Mouse (Mus musculus) ovary, postnatal 10 days (tissue): ENCODE measurements at regions not wholly inside any gene's neighbourhood (a gene's known extent, or its start where the extent isn't known, plus 50 kb on each side); places are given as distances from the start of the nearest gene placed in this dataset.

ENCODE experiments used
- DNase-seq: peaks from one replicate; pipeline ENCODE4 v3.0.0; 2022; ENCODE audit warnings: low spot score

DNA sequence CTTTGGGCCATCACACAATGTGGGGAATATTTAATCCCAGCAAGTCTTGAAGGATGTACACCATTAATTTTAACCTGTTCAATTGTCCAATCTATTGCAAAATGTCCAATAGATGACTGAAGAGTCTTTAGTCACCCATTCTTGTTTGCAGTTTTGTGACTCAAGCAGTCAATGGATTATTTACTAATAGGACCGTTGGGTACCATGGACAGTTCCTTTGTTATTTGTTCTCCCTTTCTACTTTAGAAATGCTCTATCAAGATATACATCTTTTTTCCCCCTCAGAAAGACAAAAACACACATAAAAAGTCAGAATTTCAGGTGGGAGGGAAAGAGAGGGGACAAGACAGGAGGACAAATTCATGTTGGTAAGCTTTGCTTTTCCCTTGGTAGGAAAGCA is 598.3 kb downstream of the Gm9195 start:
- DNase-seq = no peak

DNA sequence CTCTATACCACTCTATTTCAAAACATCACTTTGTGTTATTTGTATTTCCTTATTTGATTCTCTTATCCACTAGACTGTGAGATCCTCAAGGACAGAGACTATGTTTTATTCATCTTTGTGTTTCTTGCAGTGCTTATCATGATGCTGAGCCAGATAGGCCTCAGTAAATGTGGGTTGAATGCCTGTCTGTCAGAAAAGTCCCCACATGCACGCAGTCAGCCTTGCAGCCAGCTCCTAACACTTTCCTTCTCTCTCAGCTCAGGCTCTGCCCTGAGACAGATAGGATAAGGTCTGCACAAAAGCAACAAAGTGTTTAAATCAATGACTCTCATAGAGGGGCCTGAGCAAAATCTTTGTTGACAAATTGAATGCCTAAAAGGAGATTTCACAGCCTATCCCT is 600.0 kb downstream of the Gm9195 start:
- DNase-seq = no peak

DNA sequence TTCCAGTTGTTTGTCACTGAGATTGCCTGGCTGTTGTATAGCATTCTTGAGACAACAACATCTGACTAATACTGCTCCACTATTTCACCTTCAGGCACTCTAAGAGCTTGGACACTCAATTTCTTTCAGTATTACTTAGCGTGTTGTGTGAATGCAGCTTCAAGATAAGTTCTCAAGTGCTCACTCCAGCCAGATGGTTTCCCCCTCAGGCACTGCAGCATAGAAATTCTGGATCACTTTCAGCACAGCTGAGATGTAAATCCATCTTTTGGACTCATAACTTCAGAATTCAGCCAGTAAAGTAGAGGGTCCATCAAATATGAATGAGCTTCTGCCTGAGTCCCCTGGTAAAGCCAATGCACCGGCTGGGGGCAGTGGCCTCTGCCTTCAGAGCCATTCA is 608.8 kb downstream of the Gm9195 start:
- no peak for DNase-seq

DNA sequence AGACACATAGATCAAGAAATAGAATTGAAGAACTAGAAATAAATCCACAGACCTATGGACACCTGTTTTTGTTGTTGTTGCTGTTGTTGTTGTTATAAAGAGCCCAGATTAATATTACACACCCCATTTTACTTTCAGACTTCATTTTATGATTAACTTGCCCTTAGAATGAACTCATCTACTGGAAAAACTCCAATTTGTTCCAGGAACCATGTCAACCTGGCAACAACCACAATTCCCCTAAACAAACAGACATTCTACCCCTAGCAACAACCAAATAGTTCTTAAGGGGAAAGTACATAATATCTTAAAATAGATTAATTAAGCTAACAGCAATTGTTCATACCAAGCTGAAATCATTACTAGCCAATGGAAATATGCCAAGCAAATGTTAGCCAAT is 646.1 kb downstream of the Gm9195 start:
- no peak for DNase-seq

DNA sequence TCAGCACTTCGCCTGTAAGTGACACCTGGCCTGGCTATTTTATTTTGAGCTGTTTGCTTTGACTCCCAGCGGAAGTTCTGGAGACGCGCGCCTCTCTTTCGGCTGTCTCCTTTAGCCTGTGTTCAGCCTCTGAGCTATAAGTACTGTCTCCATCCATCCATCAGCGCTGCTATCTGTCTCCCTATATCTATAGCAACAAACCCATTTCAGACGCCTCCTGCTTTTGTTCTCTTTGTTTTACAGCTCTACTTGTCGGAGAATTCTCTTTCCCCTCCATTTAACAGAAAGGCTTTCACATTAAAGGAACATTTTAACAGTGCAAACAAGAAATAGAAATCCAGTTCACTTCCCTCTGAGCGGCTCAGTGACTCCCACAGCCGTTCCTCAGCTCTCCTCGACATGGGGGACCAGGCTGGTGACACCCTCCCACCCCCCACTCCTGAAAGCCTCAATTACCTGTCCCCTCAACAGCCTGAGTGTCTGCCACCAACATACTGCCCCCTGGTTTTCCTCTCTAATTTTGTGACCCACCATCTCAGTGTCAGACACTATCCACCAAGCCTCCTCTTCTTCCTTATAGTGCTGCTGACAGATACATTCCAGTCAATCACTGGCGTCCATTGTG is 682.7 kb downstream of the Gm9195 start:
- no peak for DNase-seq

DNA sequence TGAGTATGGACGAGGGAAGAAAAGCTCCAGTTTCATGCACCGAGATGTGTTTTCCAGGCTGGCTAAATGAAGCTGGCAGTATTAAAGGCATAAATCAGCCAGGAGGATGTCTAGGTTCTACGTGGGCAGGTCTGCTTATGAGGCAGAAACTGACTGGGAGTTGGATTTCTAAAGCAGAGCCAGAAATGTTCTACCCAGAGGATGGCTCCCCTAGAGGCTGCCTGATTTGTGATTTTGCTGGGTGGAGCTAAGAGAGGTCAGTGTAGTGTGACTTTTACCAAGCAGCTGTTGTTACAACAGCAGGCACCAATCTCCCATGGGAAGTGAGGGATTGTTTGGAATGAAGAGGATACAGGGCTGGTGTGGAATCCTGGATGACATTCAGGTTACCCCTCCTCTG is 686.0 kb downstream of the Gm9195 start:
- DNase-seq = no peak

DNA sequence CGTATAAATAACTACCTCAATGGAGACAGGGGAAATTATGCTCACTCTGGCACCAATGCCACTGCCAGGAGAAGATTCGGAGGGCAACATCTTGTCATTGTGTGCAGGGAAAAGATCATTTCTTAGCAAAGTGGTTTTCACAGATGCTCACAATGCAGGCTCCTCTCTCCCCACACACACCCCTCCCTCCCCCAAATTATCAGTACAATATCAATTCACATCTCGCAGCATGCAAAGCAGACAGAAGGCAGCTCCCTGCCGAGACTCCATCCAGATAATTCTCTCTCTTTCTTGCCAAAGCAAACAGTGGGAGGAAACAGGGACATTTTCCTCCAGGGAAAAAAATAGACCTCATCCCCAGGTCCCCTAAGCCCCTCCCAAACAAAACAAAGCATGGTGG is 691.8 kb downstream of the Gm9195 start:
- no peak for DNase-seq

DNA sequence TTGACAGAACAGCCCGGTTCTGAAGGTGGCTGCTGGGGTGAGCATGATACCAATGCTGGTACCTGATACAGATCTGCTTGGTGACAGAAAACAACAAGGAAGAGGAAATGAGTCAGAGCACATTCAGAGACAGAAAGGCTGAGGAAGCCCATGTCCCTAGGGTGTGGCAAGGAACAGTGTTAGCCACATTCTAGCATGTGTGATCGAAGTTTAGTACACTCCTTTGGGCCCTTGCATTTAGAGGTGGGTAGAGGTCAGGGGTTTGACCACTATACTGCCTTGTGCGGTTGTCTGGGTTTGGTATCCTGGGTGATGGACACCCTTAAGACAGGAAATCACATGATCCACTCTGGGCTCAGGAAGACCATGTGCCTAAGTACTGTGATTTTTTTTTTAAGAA is 695.9 kb downstream of the Gm9195 start:
- DNase-seq = no peak

DNA sequence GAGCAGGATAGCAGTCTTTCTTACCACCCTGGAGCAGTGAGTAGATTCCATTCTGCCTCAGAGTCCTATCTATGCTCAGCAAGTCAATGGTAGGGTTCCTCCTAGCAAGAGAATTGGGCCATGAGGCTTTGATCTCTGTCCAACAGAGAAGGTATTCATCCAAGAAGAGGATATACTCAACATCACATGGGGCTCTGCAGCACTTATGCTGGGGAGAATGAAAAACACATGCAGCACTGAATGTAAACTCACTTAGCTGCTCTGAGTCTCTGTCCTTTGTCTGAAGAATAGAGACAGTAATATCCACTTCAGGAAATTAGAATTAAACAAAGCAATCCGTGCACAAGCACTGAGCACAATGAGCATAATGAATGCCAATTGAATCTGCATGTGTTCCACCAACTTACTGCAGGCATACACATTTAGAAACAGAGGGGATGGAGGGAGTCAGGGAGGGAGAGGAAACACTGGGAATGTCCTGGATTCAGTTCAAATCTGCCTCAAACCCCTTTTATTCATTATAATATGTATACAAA is 714.6 kb downstream of the Gm9195 start:
- no peak for DNase-seq

DNA sequence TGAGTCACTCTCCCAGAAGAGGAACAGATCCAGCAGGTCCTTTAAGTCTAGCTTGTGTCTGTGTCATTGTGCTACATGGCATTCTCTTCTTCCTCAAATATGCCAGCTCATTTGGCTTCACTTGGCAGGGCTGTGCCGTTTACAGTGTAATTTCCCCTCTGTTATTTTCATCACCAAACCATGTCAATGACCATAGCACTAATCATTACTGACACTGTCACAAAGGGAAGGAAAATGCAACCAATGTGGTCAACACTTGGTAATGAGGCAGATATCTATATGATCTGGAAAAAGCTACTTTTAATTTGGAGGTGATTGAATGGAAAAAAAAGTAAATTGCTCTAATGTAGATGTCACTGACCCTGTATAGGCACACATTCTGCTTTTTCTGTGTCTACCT is 724.8 kb downstream of the Gm9195 start:
- DNase-seq = no peak

DNA sequence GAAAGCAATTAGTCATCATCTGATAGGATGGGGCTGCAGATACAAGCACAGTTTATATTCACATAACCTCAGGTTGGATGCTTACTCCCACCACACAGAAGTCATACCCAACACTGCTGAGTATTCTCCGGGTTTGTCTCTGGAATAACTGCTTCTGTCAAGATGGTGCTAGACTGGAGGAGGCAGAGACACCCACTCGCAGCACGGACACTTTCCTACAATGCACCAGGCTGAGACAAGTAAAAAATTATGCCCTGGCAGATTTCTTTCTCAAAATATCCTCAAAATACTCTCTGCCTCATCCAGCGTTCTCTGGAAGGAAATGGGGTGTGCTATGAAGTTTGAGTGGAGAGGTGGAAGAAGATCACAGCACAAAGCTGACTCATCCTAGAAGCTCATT is 763.1 kb downstream of the Gm9195 start:
- no peak for DNase-seq

DNA sequence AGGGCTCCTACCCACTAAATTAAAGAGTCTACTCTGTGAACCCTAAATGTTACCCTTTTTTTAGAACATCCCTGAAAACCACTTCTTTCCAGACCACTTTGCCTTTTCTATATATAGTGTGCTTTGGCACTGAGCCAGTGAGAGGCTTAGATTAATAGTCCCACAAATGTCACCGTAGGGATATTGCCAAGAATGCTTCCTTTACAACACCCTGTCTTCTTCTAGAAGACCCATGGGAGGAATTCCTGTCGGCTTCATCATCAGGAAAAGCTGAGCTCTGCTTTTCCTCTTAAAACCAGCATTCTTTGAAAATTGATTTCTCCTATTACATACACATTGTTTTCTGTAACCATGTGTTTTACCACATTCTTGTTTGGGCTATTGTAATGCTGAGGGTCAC is 768.1 kb downstream of the Gm9195 start:
- no peak for DNase-seq

DNA sequence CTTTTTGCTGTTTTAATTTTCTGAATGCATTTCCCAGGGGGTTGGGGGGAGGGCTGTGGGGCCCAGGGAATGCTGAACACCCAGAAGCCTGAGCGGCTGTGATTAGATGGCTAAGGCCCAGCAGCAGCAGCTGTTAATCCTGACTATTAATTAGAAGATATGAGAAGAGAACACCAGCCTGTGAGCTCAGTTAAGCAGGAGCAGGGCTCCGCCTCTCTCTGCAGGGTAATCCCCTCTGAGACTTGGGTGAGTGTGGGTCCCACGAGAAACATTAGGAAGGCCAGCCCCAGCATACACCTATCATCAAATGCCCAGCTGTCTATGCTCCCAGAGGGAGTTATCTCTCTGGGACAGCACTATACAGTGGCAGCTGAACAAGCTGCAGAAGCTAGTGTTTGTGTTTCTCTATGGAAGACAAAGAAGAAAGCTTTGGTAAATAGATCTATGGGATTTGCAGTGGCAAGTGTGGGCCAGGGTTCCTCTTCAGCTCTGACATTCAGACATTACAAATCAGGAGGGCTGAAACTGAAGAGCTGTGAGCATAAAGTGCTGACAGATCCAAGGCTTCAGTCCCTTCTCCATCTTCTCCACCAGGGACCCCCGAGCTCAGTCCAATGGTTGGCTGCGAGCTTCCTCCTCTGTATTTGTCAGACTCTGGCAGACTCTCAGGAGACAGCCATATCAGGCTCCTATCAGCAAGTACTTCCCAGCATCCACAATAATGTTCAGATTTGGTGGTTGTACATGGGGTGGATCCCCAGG is 781.9 kb downstream of the Gm9195 start:
- no peak for DNase-seq

DNA sequence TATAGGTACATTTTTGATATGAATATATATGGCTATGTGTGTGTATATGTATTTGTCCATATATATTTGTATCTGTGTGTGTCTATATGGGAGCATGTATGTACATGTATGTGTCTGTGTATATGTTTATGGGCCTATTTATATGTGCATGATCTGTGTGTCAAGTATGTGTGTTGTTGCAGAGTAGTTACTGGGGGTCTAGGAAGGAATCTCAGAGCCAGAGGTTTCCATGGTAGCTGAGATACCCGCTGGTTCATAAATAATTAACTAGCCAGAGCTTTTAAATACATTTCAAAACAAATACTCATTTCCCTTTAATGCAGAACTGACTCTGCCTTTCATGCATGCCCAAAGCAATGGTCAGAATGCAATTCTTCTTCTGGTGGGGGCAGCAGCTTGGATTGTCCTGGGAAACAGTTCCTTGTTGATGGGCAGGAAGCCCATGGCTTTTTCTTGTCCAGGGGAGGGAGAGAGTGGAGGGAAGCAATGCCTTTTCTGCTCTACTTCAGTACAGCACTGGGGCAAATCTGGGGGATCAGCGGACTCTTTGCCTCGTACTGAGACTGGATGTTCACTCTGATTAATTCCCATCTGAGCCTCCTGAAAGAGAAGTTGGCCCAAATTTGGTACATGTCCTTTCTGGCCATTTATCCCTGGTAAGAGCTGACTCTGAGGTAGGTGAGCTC is 798.7 kb downstream of the Gm9195 start:
- DNase-seq = no peak

DNA sequence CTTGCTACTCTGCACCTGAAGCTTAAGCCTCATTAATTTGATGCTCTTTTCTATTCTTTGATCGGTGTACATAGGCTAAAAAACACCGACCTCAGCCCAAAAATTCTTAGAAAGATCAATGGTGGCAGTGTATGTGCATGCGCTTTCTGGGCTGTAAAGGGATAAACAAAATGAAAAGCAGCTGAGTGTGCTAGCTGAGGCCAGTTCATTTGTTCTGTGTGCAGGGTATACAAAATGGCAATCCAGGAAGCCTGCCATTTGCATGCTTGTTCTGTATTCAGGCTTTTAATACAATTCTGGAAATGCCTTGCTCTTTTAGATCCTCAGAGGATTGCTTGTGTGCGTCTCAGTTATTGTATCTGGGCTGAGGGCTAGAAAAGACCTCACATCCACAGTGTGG is 817.1 kb downstream of the Gm9195 start:
- DNase-seq = no peak

DNA sequence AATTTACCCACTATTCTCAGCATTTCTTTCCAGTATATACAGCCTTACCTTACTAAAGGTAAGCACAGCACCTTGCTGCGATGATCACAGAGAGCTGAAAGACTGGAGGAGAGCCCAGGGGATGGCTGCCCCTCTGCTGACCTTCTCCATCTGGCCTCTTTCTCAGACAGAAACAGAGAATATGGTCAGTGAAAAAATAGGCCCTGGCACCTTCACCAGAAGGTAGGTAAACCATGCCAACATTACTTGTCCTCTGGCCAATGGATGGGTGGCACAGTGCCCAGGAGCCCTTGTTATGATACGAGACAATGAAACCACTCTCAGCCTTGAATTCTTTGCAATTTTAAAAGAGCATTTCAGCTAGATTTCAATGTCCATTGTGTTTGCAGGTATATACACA is 817.8 kb downstream of the Gm9195 start:
- no peak for DNase-seq

DNA sequence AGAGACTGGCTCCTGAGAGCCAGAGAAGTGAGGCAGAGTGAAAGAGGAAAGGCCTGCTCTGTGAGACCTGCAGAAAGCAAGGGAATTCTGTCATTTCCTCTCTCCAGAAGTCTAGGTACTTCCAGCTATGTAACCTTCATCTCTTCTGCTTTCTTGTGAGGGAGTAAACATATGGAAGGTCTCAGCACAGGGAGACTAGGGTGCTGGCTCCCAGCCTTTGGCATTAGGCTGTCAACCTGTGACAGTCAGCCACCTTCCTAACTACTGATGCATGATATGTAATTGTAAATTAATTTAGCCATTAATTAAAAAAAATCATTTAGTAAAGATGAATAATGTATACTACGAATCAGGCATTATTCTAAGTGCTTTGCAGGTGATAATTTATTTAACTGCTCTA is 819.2 kb downstream of the Gm9195 start:
- DNase-seq = no peak

DNA sequence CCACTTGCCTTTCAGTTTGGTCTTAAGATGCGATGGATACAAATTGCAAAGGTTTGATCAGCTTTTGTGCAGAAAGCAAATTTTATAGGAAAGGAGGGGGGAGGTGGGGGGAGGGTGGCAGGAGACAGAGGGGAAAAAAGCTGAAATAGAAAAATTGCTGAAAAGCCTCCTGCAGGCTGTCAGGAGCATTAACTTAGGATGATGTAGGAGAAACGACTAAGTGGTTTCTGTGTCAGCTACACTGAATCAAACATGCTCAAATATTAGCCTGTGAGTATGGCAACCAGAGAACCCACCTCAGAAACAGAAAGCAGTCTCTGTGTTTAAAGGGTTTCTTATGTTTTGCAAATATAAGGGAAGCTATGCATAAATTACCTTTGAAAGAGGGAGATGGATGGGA is 819.6 kb downstream of the Gm9195 start:
- DNase-seq = no peak

DNA sequence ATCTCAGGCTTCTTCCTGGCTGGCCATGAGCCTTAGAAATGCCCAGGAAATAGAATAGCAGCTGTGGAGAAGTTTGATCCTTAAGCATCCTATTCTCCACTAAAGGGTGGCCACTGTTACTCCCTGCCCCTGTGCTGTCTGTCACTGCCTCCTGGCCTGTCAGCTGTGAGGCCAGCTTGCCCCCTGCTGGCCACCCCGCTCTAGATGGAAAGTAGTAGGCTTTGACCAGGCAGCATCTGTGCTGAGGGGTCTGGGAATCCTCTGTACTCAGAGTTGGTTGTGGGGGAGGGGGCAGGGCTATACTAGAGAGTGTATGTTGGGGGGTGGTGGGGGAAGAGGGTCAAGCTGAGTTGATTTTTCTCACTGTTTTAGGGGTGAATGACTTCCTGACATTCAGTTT is 821.2 kb downstream of the Gm9195 start:
- no peak for DNase-seq

DNA sequence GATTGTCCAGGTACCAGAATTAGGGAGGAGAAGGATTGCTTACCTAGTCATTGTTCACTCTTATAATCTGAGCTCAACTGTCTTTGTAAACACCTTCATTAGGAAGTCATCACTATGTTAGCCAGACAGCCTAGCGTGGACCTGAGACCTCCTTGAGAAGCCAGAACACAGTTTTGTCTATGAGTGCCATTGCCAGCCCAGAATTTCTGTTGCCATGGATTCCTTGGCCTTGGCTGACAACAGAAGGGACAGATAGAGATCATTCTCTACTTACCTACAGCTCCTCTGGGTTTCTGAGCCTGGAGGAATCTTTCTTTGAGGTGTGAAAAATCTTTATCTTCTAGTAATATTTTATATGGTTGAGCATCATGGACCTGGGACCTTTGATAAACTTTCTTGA is 825.0 kb downstream of the Gm9195 start:
- no peak for DNase-seq

DNA sequence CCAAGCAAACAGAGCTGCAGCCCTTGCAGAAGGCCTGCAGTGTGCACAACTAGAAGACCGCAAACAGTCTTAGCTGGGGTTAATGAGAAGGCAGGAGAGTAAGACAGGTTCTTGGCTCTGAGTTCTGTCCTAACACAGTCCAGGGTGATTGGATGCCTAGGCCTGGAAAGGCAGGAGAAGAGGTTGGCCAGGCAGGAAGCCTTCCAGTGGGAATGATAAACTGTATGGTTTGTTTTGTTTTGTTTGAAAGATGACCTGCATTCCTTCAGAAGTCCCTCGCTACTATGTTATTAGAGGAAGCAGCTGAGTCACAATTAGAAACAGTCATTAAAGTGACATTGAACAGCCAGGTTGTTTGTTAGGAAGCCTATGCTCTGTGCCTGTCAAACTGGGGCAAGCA is 831.5 kb downstream of the Gm9195 start:
- DNase-seq = no peak

DNA sequence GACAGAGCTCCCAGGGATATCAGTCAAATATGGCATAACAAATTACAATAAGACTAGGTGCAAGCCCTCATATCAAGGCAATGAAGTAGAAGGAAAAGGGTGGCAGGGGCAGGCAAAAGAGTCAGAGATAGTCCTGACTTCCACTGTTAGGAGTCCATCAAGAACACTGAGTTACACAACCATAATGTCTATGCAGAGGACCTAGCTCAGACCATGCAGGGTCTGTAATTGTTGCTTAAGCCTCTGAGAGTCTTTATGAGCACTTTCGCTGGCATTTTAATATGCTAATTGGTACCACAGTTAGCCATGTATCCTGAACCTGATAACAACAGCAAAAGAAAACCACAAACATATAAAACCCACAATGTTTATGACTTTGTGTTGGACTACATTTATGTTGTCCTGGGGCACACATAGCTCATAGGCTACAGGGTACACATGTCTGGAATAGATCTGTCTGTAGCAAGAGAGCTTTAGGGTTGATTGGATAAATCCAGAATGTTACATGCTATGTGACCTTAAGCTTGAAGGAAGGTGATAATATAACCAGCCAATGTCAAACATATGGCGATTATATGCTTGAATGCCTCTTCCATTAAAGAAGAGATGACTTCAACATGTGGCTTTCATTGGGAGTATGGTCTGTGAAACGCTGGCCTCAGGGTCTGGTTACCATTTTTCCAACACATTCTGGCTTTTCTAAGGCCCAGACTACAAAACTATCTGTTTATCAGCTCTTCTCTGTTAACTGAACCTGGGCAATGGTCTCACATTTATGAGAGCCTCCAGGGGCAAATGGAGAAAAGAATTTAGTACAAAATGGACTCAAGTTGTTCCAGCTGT is 836.6 kb downstream of the Gm9195 start:
- DNase-seq = no peak
